Mouse (Mus musculus): ENCODE measurements at regions not wholly inside any gene's neighbourhood (a gene's known extent, or its start where the extent isn't known, plus 50 kb on each side); places are given as distances from the start of the nearest gene placed in this dataset.
A peak's percentile ranks its signal among the peaks of the same experiment; 100 is the strongest.

DNA sequence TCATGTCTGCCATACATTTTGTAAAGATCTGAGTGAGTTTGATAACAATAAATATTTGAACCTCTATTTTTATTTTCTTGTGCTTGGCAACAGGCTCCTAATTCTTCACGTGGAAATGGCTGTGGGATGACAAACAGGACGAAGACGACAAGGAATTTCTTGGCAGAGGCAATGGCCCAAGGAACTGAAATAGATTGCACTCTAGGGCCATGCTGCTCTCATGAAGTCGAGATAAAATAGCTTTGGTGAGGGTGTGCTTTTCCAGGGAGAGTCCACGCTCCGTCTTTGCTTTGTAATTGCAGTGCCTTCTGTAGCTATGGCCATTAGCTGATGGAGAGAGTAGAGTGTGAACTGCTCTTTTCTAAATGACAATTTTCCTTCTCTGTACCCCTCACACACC is 50.9 kb upstream of the 1810046K07Rik start:
- DNase-seq = no peak

DNA sequence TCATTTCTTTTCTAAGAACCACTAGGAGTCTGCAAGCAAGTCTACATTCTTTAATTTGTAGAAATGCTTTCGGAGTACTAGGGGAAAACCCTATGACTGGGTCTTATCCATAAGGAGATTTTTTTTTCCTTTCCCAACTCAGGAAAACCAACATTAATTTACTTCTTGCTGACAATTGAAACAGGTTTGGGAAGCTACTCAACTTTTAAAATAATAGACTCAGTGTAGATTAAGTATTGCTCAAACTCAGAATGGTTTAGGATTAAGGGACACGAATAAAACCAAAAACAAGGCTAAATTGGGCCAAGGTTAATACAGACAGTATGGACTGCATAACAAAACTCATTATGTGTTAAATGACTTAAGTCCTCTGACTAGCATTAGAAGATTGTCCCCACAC is 65.2 kb upstream of the 1810046K07Rik start:
- DNase-seq = no peak

DNA sequence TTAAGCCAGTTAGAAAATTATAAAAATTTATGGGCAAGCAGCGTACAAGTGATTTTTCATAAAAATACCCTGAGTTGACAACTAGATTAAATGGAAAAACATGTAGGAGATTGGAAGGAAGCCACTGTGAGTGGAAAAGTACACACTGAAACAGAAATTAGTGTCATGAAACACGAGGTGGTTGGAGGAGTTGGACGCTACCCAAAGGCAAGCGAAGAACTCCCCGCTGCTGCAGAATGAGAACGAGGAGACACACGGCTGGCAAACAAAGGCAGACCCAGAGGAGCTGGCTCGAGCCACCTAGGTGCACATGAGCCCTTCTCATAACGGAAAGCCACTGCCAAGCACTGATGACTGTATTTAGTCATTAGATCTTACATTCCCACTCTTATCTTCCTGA is 65.7 kb upstream of the 1810046K07Rik start:
- DNase-seq = peak; percentile 55

DNA sequence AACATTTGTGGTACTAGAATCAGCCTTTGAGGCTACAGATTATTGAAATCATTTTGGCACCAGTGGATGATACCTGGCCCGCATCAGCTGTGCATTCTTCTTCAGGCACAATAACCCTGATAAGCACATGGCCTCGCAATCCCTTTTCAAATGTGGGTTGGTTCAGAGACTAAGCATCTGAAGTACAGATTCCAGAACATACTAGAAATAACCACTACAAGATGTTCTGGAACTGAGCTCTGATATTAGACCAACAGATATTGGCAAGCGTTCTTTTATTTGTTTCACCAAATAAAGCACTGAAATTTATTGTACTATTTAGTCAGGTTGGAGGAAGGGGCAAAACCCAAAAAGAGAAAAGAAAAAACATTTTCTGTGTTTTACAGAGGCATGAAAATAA is 68.1 kb upstream of the 1810046K07Rik start:
- no peak for DNase-seq

DNA sequence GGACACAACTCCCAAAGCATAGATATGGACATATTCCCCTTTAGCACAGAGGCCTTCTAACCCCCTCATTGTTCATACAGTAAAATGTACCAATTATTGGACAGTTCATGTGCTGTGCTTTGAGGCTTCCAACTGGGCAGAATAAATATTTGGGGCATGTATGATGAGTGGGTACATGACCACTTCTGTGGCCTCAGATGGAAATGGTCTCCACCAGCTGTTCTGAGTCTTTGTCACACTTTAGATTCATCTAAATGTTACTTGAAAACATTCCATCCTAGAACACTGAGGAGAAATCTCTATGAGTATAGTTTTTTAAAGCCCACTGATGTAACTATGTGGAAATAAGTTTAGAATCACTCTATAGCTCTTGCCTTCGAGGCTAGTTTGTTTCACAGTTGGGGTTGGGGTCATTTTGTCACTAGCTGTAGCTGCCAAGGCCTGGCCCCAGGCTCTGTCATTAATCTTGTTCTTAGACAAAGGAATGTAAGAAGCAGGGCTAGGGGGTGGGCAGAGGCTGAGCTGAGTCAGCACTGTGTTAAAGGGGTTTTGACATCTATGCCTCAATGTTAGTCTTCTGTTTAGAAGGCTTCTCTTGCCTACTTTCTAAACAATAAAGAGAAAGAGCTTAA is 69.0 kb upstream of the 1810046K07Rik start:
- DNase-seq = no peak

DNA sequence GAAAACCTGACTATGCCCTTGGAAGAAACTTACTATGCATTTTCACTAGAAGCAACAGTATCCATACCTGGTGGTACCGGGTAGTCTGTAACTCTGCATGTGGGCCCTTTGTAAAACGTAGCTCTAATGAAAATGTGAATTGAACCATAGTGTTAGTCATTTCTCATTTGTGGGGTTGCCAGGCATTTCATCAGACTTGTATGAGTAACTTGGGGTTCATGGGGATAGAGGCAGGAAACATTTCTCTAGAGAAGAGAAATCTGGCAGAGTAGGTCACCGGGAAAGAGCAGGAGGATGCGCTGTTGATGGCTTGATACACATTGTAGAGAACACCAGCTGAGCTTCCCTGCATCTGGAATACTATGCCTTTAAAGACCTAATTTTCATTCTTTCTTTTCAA is 70.2 kb upstream of the 1810046K07Rik start:
- no peak for DNase-seq

DNA sequence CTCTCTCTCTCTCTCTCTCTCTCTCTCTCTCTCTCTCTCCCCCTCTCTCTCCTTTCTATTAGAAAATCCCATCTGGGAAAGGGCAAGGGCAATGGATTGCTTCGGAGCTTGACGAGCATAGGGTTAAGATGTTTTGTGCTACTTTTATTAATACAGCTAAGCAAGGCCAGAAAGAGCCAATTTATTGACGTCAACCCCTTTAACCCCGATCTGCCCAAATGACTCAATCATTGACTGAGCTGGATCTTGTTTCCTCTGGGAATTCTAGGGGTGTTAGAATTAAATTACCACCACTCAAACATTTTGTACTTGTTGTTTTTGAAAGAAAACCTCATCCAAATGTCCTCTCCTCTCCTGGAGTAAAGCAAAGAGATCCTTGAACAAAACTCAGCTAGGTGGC is 70.6 kb upstream of the 1810046K07Rik start:
- DNase-seq = no peak

DNA sequence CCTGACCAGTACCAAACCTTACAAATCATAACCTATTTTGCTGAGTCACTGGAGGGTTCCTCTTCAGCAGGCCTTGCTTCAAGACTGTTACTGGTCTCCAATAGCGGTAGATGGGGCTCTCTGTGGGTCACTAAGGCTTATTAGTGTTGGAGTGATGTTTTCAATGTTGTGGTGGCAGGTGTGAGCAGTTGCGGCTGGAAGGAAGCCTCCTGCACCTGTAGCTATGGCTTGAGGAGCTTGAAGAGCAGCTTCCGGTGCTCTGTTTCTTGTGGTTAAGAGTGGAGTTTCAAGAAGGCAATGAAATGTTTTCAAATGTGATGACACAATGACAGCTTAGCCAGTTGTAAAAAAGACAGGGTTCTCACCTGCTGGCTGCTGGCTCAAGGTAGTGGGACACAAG is 73.1 kb upstream of the 1810046K07Rik start:
- no peak for DNase-seq

DNA sequence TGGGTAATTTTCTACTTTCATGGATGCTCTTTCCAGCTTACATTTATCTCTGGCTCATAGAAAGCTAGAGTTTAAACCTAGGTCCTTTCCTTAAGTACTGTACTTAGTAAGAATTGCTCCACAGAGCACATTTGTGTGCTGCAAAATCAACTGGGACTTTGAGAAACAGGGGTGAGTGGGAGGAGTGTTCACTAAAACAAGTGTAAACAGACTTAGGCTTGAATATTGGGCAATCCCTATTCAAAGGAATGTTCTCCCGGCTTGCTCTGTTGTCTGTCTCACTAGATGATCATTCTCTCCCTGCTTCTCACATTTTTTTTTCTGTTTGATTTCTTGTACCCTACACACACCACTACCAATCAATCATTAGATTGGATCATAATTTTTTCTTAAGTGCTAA is 79.3 kb upstream of the 1810046K07Rik start:
- DNase-seq = no peak

DNA sequence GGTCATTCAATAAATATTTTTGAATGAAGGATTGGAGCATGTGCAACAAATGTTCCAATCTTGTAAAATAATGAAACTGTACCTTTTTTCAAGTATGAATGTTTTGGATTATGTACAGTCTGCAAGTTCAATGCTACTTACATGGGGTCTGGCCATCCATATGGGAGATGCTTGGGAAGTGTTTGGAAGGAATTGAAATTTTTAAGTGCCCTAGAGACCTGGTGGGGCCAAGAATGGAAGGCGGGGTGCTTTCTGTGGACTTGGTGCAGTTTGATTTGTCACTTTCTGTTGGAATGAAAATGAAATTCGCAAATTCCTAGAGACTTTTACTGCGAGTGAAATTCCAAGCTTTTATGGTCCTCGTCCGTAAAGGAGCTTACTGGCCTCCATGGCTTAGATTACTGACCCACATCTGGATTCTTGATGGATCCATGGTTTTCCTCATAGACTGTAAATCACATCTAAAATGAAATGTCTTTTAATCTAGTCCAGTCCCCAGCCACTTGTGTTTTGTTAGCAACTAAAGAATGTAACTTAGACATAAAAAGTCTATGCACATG is 90.3 kb upstream of the 1810046K07Rik start:
- no peak for DNase-seq

DNA sequence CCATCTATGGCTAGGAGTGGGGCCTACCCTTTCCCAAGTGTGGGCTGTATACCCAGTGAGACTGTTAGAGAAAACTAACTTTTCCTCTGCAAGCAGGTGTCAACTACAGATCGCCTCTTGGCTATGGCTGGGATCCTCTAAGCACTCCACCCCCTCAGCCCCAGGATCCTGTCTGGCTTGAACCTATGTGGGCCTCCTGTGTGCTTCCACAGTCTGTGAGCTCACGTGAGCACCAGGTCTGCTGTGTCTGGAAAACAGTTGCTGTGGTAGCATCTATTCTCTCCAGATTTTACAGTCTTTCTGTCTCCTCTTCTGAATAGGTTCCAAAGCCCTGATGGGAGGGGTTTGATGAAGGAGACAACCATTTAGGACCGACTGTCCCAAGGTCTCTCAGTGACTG is 93.8 kb upstream of the 1810046K07Rik start:
- DNase-seq = no peak

DNA sequence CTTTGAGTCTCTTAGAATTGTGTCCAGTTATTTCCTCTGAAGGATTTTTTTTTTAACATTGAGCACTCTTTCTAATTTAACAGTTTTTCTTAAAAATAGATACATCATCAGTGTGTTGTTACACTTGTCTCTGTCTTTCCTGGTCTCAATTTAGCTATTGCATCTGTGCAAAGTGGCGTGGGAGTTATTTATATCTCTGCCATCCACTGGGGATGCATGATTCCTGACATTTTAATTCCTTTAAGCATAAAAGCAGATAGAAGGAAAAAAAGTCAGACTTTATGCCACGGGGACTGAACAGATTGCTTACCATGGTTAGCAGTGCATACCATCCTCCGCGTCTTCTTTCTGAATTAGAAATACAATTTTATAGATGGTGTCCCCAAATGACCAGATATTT is 94.6 kb upstream of the 1810046K07Rik start:
- DNase-seq = no peak

DNA sequence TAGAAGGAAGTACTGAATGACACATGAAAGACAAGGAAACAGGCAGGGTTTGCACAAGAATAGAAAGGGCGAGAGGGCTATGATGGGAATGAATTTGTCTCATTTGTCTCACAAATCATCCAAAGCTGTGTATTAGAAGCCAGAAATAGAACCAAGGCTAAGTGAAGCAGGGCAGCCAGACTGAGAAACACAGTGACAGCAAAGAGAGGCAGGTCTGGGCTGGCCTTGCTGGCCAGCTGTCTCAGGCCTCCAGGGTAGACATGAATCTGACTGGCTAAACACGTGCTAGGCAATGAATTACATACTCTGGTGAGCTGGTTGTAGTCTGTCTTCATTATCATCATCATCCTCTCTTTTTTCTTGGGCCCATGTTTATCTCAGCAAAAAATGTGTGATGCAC is 101.7 kb upstream of the 1810046K07Rik start:
- DNase-seq = no peak

DNA sequence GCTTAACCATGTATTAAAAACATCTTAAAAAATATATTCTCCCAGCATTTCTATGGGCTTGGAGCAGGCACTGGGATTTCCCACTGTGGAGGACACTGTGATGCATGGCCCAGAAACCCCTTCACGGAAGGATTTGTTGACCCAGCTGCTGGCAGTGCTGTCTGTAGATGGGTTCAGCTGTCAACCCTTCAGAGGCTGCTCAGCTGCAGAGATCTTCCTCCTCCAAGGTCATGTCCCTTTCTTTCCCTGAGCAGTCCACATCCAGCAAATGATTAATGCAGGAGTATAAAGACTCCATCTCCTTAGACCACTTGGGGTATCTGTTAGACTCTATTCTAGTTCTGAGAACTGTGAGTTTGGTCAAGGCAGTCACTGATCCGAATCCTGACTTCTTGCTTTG is 108.4 kb upstream of the 1810046K07Rik start:
- DNase-seq = no peak

DNA sequence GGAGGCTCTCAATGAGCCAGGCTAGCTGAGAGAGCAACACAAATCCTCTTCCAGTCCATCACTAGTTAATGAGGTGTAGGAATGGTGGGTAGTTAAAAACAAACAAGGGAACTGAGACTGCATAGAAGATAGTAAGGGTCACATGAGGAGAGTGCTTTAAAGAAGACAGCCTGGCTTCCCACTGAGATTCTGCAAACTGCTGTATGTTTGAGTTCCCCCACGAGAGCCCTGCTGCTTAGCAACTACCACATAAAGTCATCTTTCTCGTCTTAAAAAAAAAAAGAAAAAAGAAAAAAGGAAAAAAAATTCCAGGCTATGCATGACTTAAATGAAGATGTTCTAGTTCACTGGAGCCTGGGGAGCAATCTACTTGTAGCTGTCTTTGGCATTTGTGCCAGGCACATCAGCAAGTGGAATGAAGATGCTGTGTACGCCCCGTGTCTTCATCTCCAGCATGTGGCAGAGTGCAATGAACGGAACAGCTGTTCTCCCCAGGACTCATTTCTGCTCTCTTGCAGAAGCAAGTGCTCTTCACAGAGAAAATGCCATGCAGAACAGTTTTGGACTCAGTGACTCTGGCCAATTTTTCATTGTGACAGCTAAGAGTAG is 113.2 kb upstream of the 1810046K07Rik start:
- peak; percentile 37 for DNase-seq

DNA sequence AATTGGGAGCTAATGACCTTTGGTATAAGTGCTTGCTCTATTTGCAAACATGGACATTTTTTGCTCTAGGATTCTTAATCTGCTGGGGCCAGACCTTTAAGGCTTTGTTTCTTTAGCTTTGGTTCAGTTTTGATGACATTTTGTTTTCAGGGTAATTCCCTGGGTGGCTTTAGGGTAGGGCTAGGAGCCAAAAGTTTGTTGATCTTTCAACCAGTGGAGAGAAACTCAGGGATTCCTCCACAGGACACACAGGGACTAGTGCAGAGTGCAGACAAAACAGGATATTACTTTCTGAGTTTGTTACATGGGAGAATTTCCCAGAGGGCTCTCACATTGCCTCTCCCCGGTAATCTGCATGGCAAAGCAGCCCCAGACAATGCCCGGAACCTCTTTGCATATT is 127.0 kb upstream of the 1810046K07Rik start:
- no peak for DNase-seq

DNA sequence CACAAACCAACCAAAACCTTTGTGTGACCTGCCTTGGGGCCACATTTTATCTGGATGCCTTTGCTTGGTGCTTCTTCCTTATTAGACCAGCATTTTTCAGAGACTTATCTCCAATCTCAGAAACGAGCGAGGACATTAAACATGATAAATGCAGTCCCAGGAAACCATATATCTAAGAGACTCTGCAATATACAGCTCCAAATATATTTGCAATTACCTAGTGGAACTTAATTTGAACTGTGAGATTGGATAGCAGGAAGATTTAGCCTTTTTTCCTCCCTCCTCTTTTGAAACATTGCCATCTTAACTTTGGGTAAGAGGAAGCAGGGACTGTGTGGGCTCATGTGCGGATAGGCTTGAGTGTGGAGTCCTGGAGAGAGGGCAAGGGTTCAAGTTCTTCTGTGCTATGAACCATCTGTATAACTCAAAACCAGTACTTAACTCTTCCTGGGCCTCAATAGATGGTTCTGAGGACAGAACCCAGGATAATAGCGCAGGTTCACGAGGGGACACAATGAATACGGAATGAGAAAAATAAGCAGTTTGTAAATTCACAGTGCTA is 133.8 kb upstream of the 1810046K07Rik start:
- no peak for DNase-seq

DNA sequence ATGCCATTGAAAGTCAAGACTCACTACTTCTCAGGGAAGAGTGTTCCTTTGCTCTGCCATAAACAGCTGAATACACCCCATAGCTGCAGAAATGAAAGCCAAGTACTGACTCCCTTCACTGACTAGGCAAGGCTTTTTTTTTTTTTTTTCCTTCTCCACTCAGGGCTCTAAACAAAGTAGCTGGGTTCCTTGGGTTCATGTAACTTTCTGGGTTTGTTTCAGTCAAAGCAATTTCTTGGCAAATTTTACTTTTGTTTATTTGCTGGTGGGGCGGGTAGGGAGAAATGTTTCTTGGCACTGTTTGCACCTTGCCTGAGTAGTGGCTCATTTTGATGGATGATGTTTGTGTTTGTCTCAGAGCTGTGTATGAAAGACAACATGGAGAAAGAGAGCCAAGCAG is 141.3 kb upstream of the 1810046K07Rik start:
- no peak for DNase-seq

DNA sequence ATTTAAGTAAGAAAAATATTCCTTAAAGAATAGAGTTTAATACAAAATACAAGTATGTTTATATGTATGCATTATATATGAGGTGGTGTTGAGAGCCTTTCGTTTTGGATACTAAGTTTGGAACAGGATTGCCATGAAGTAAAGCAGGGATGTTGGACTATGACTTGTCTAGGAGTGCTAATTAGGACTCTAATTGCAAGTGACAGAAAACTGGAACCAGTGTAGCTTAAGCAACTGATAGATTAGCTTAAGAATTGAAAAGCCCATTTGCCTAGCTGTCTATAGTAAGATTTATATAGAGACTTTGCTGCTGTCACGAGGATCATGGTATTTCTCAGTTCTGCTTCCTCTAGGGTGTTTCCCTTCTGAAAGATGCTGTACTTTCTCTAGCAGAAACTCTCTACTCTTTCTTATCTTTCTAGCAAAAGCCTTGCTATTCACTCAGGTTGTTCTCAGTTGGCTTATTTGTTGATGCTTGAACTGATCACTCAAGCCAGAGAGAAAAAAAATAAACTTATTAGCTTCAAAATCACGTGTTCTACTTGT is 147.9 kb upstream of the 1810046K07Rik start:
- DNase-seq = no peak

DNA sequence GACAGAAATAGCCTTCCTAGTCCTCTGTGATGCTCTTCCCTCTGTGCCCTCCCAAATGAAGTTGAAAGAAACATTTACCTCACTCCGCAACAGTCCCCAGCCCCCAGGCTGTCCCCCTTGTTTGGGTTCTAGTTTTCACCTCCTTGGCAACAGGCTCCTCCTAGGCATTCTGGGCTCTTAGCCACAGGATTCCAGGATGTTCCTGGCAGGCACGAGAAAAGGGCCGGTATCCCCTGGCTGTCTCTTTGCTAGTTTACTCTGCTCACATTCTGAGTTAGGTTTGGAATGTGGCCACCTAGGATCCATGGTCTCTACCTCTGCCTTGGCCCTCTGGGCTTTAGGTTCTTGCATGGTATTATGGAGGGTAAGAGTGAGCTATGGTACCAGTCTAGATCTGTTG is 159.1 kb upstream of the 1810046K07Rik start:
- peak; percentile 4 for DNase-seq

DNA sequence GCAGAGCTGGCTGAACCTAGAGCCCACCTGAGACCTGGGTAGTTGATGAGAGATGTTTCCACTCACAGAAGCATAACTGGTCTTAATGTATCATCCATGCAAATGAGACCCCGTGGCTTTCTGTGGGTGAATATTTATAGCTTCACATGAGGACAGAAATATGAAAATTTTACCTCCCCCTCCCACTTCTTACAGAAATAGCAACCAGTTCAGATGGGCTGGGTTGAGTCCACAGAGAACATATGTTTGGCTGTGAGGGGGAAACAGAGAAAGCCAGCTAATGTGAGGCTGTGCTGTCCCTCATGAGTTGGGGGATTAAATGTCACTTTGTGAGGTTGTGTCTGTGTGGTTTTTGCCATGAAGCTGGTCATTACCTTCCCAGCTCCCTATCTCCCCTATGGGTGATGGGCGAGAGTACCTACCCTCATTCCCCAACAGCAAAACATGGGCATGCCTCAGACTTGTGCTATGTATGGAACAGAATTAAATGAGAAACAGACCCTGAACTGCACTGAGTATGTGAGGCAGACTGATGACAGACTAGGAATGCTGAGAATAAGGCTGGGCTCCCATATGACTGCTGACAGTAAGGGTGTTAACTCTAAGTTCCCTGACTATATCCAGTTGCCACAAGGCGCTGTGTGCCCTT is 178.7 kb upstream of the 1810046K07Rik start:
- no peak for DNase-seq

DNA sequence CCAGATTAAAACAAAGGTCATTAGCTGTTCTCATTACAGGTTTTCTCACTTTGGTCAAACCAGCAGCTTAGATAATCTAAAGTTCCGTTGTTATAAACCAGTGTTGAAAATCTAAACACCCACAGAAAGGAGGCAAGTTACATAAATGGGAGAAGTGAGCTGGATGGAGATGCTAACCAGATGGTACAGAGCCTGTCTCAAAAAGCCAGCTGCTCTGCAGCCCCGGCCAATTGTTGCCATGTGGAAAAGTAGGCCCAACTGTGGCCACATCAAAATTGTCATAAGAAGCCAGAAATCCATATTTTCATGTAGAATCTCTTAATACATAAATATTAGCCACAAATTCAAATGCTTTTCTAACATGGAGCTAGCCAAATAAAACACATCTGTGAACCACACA is 188.9 kb upstream of the 1810046K07Rik start:
- peak; percentile 8 for DNase-seq

DNA sequence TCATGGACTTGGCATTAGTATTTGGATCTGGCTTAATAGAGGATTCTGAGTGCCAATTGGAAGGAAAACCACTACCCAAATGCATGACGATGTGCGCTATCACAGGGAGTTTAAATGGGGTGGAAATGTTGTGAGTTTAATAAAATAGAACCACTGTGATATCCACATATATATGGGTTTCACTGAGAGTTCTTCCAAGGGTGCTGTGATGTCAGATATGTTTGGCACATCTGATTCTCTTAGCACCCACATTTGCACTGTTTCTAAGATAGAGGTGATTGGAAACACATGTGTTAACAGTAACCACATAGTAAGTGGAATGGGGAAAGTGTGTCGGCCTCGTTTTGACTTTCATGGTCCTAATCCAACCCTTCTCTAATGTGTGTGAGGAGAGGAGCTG is 189.7 kb upstream of the 1810046K07Rik start:
- DNase-seq = no peak

DNA sequence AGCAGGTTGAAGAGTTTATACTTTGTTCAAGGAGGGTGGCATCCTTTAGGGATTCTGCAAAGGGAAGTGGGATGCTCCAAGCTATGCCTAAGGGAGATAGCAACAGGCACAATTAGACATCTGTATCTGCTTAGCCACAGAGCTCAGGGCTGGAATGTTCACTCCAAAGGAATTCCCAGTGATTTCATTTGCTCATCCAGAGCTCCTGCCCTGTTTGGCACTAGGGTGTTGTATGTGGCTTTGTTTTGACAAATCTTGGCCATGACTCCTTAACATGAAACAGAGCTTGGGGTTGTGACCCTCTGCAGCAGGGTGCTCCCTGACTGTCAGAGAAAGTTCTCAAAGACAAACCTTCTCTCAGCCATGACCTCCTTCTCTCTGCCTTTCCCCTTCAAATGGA is 194.8 kb upstream of the 1810046K07Rik start:
- DNase-seq = no peak

Measured in right cerebral cortex, postnatal 14 days (tissue).